Mouse (Mus musculus) erythroblast, embryonic 14.5 days (primary cell): ENCODE data around the gene Plekhh1. TPM values are rescaled to one million over a fixed set of nuclear protein-coding genes. Genes with fewer than 3 reads are reported as not detected.
A peak's percentile ranks its signal among the peaks of the same experiment; 100 is the strongest.

ENCODE experiments used
- H3K27me3 ChIP-seq: 2 replicates; pipeline ENCODE4 v1.6.1; 2012; ENCODE audit warnings: inconsistent platforms; ENCODE audit not compliant: control insufficient read depth
- H3K36me3 ChIP-seq: 2 replicates; pipeline ENCODE4 v1.6.1; 2012; ENCODE audit warnings: mild to moderate bottlenecking, inconsistent platforms; ENCODE audit not compliant: control insufficient read depth
- H3K4me1 ChIP-seq: 2 replicates; pipeline ENCODE4 v1.6.1; 2012; ENCODE audit warnings: inconsistent platforms; ENCODE audit not compliant: control insufficient read depth
- H3K4me3 ChIP-seq: replicated peaks from 2 replicates; pipeline ENCODE3; 2012; ENCODE audit warnings: moderate library complexity, mild to moderate bottlenecking, inconsistent platforms
- H3K9me3 ChIP-seq: 2 replicates; pipeline ENCODE4 v1.6.1; 2012; ENCODE audit warnings: low read length, inconsistent platforms, mixed read lengths; ENCODE audit not compliant: control insufficient read depth
- GATA1 ChIP-seq: IDR thresholded peaks from 2 replicates; pipeline ENCODE4 v1.6.1; 2012; ENCODE audit warnings: low read length, inconsistent platforms, mixed read lengths
- TAL1 ChIP-seq: IDR thresholded peaks from 3 replicates; pipeline ENCODE4 v1.6.1; 2012; ENCODE audit warnings: low read length, inconsistent platforms, mixed read lengths
- polyA plus RNA-seq: library from polyadenylated mRNA; stranded (reverse); fragments of >175 nt; gene quantifications from 2 replicates; pipeline ENCODE4 v1.2.3, GENCODE M21; 2012

The Plekhh1 gene
- polyA plus RNA-seq, 1 experiment: not detected

DNA sequence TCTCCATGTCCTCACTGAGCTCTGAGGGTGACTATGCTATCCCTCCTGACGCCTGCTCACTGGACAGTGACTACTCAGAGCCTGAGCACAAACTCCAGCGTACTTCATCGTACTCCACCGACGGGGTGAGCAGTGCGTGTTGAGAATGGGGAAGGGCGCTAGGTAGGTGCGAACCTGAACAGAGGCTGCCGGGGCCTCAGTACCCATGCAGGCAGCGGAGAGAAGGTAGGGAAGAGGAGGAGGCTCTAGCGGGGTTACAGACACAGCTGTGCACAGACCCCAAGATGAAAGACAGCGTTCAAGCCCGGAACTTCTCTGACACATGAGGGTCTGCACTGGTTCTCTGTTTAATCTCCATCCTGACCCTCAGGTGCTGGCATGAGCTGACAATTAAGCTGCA, 35.5 kb downstream of the Plekhh1 start:
- H3K27me3 ChIP-seq: no peaks in the 10 kb centered on the region
- H3K4me3 ChIP-seq: no peak overlapping the region
- TF ChIP-seq GATA1 (no peak), TAL1 (no peak)
- H3K36me3 ChIP-seq: no peaks in the 10 kb centered on the region
- H3K4me1 ChIP-seq: peaks cover 2% of the 10 kb centered on the region; the same call in 1 of the 2 replicates
- H3K9me3 ChIP-seq: no peaks in the 10 kb centered on the region

DNA sequence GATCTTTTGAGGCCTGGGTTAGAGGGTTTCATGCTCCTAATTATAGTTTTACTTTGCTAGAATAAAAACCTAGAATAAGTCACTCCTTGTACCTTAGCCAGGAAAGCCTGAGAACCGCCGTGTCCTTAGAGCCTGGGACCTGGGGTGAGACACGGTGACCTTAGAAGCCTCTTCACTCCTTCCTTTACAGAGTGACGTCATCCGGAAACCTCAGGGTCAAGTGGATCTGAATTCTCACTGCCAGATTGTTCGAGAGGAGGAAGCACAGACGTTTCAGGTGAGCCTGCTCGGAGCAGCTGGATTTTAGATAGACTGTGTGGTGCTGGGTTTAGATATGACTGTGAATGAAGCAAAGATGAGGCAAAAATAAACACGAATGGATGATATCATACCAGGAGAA, 37.5 kb downstream of the Plekhh1 start:
- Histone ChIP-seq H3K36me3 (no peaks in the 10 kb centered on the region), H3K4me3 (no peak overlapping the region), H3K4me1 (peaks cover 2% of the 10 kb centered on the region; the same call in 1 of the 2 replicates), H3K9me3 (no peaks in the 10 kb centered on the region), H3K27me3 (no peaks in the 10 kb centered on the region)
- TF ChIP-seq TAL1 (no peak), GATA1 (no peak)

DNA sequence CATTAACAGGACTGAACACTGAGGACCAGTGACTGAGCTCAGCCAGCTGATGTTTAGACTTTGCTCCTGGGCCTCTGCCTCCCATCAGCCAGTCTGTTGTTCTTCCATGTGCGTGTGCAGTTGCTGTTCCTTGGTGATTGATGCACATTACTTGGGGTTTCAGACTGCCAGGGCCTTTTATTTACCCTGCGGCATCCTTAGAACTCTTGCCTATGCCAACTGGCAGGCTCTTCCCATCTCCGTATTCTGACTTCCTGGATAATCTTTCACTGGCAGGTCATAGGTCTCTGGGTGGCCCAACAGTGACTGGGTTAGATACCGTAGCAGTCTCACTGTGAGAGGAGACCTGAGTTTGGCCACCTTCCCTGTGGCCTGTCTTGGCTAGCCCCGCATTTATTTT, 38.6 kb downstream of the Plekhh1 start:
- peaks cover 2% of the 10 kb centered on the region; the same call in 1 of the 2 replicates for H3K4me1 ChIP-seq
- H3K9me3 ChIP-seq: no peaks in the 10 kb centered on the region
- no peak for TF ChIP-seq GATA1
- no peak for TF ChIP-seq TAL1
- H3K36me3 ChIP-seq: no peaks in the 10 kb centered on the region; the same call in 1 of the 2 replicates
- H3K27me3 ChIP-seq: no peaks in the 10 kb centered on the region
- no peak overlapping the region for H3K4me3 ChIP-seq

DNA sequence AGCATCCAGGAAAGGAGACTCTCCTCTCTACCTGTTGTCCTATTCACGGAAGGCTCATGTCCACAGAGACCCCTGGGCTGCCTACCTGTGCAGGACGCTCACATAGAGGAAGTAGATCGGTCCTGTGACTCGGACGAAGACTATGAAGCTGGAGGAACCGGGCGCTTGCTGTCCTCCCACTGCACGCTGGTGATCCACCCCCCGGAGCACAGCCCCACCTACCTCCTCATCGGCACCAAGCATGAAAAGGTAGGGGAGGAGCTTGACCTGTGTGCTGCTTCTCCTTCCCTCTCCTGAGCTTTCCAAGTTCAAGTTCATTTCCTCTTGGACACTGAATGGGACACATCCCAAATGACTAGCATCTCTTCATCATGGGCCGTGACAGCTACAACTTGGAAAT, 39.3 kb downstream of the Plekhh1 start:
- TF ChIP-seq GATA1: no peak
- no peak for TF ChIP-seq TAL1
- Histone ChIP-seq H3K9me3 (no peaks in the 10 kb centered on the region), H3K4me1 (peaks cover 2% of the 10 kb centered on the region; the same call in 1 of the 2 replicates), H3K4me3 (no peak overlapping the region), H3K27me3 (no peaks in the 10 kb centered on the region), H3K36me3 (peaks cover 1% of the 10 kb centered on the region)

DNA sequence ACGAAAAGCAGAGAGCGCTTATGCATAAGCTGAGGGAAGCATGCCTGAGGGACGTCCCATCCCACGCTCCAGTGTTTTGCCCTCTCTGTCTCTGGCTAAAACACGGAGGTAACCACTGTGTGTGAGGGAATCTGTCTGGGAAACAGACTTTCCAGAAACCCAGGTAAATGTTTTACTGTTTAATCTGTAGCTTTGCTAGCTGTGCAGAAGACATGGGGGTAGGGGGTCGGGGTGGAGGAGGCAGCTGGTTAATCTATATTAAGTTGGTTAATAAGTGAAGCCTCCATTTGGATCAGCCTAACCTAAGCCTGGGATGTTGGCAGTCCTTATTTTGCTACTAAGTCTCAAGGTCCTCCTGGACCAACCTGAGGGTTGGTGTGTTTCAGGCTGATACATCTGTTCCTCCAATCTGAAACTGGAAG, 40.2 kb downstream of the Plekhh1 start:
- H3K9me3 ChIP-seq: no peaks in the 10 kb centered on the region
- H3K4me1 ChIP-seq: peaks cover 2% of the 10 kb centered on the region; the same call in 1 of the 2 replicates
- H3K27me3 ChIP-seq: no peaks in the 10 kb centered on the region
- H3K4me3 ChIP-seq: no peak overlapping the region
- TF ChIP-seq GATA1: no peak
- TF ChIP-seq TAL1: no peak
- H3K36me3 ChIP-seq: peaks cover 4% of the 10 kb centered on the region

DNA sequence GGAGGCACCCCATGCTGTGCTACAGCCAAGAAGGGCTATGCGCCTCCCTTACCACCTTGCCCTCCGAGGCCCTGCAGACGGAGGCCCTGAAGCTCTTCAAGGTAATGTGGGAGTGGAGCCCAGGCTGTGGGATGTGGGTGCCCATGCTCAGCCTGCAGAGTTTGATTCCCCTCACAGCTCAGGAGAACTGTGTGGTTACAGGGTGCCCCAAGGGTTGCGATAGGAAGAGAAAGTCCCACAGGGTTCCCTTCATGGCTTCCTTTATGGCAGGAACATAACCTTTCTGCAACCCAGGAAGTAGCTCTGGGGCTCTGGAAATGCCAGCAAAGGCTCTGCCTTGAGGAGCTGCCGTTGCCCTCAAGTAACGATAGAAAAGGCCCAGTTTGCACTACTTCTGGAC, 41.0 kb downstream of the Plekhh1 start:
- TF ChIP-seq TAL1 (no peak), GATA1 (no peak)
- no peaks in the 10 kb centered on the region for H3K27me3 ChIP-seq
- no peaks in the 10 kb centered on the region for H3K9me3 ChIP-seq
- H3K4me3 ChIP-seq: no peak overlapping the region
- H3K4me1 ChIP-seq: peaks cover 2% of the 10 kb centered on the region; the same call in 1 of the 2 replicates
- H3K36me3 ChIP-seq: peaks cover 9% of the 10 kb centered on the region

DNA sequence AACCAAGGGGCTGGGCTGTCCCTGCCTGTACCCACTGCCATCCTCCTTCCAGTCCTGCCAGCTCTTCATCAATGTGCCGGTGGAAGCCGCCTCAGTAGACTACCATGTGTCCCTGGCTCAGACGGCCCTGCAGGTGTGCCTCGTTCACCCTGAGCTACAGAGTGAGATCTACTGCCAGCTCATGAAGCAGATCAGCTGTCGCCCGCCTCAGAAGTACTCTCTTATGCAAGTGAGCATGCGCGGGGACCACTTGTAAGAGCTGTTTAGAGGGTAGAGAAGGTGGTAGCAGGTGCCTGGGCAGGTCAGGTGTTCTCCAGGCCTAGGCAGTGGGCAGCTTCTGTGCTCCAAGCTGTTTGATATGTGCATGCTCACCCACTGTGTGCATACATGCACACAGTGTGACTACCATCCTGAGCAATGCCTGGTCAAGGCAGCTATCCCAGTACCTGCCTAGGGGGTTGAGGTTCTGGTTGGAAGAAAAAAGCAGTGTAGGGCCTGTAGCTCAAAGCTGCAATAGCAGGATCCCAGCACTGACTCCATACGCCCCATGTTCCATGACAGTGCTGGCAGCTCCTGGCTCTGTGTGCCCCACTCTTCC, 41.9 kb downstream of the Plekhh1 start:
- H3K4me1 ChIP-seq: peaks cover 2% of the 10 kb centered on the region; the same call in 1 of the 2 replicates
- H3K27me3 ChIP-seq: no peaks in the 10 kb centered on the region

DNA sequence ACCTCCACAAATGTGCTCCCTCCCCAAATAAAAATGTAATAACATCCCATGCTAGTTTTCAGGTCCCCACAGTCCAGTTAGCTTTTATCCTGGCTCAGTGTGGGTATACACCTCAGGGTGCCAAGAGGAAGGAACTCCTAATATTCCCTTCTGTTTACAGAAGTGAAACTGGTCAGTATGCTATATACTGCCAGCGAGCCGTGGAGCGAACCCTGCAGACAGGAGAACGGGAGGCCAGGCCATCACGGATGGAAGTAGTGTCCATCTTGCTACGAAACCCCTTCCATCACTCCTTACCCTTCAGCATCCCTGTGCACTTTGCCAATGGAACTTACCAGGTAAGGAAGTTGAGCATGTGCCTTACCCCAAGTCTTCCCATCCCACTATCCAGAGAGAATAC, 43.6 kb downstream of the Plekhh1 start:
- H3K9me3 ChIP-seq: no peaks in the 10 kb centered on the region
- H3K36me3 ChIP-seq: peaks cover 22% of the 10 kb centered on the region
- no peak for TF ChIP-seq GATA1
- TF ChIP-seq TAL1: no peak
- H3K4me3 ChIP-seq: no peak overlapping the region
- peaks cover 2% of the 10 kb centered on the region; the same call in 1 of the 2 replicates for H3K4me1 ChIP-seq
- H3K27me3 ChIP-seq: no peaks in the 10 kb centered on the region

More for the DNA sequence above, 41.9 kb downstream of the Plekhh1 start:
- TF ChIP-seq TAL1 (no peak), GATA1 (no peak)
- Histone ChIP-seq H3K4me3 (no peak overlapping the region), H3K9me3 (no peaks in the 10 kb centered on the region), H3K36me3 (peaks cover 14% of the 10 kb centered on the region)

DNA sequence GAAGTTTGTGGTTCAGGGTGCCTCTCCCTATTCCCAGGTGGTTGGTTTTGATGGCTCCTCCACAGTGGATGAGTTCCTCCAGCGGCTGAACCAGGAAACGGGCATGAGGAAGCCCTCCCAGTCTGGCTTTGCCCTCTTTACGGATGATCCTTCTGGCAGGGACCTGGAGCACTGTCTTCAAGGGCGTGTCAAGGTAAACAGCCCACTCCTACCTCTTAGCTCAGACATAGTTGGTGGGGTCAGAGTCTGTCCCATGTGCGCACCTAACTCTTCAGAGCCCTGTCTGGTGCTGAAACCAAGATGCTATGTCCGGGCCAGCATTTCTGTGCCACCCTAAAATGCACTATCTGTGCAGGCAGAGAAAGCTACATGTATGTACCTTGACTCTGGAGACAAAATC, 44.4 kb downstream of the Plekhh1 start:
- no peak overlapping the region for H3K4me3 ChIP-seq
- TF ChIP-seq GATA1 (no peak), TAL1 (no peak)
- peaks cover 2% of the 10 kb centered on the region; the same call in 1 of the 2 replicates for H3K4me1 ChIP-seq
- H3K9me3 ChIP-seq: no peaks in the 10 kb centered on the region
- no peaks in the 10 kb centered on the region for H3K27me3 ChIP-seq
- H3K36me3 ChIP-seq: peaks cover 28% of the 10 kb centered on the region

DNA sequence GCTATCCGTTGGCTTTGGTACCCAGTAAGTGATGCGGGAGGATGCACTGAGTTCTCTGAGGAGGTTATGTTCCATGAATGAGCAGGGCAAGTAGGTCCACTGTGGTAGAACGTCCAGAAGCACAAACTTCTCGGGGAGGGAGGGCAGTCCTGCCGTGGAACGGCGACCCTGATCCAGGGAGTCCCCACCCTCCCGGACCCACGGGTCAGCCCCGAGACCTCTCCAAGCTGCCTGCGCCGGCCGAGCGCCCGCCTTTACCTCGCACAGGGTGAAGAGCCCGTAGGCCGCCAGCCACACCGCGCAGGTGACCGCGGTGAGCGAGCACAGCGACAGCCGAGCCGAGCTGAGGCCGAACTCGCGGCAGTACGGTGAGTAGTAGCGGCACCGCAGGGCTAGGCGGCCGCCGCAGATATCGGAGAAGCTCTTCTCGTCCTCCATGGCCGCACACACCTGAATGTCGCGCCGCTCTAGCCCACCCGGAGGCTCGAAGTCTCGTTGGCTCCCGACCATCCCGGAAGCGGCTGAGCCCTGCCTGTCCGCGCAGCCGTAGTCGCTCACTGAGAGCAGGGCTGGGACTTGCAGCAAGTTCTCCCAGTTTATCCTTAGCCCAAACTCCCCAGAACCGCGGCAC, 60.3 kb downstream of the Plekhh1 start, which contains the start of gene Pigh:
Gene Pigh, minus strand, starts transcription at position 470 of the 631 bp plus-strand sequence.
- Histone ChIP-seq H3K9me3 (no peaks in the 10 kb centered on the region), H3K4me3 (peak within 1 kb of the TSS; percentile 84), H3K36me3 (peaks cover 13% of the 10 kb centered on the region), H3K27me3 (no peaks in the 10 kb centered on the region), H3K4me1 (peaks cover 15% of the 10 kb centered on the region)
- TF ChIP-seq GATA1 (no peak), TAL1 (no peak)
